Mouse (Mus musculus): Measurements from ENCODE around the gene 4930442H23Rik.

DNA sequence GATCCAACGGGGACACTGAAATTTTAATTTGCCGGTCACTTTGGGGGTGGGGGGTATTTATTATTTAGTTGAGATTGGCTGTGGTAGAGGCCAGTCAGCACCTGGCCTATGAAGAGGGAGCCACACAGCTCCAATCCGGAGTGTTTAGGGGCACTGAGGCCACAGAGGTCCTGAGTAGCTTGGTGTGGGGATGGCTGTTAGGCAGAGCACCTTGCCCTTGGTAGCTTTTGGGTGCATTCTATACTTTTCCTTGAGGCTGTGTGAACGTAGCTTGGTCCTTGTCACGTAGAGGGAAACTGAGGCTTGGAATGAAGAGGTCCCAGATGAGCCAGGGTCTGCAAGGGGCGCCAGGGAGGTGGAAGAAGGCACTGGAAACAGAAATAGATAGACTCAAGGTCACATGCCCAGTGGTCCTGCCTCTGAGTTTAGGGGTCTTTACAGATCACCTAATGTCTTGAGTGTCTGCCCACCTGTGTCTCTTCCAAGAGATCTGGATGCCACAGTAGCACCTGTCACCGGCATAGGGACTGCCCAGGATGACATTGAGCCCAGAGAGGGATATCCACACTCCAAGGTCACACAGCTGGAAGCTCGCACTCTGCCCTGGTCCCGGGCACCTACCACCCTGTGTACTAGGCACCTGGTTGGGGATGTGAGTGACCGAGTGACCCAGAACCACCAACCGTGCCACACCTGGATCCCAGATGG, 44.7 kb downstream of the 4930442H23Rik start:
- TF ChIP-seq CTCF (IDR thresholded peaks at IDR 0.05; ENCODE audit: extremely low read depth, insufficient read depth, low read length) (no peak), POLR2A (IDR thresholded peaks at IDR 0.05; ENCODE audit: extremely low read depth, insufficient read depth, low read length) (no peak)

All from cortical plate, adult 2 months (tissue).